Mouse (Mus musculus): Measurements from ENCODE around the gene Rbfox3.

DNA sequence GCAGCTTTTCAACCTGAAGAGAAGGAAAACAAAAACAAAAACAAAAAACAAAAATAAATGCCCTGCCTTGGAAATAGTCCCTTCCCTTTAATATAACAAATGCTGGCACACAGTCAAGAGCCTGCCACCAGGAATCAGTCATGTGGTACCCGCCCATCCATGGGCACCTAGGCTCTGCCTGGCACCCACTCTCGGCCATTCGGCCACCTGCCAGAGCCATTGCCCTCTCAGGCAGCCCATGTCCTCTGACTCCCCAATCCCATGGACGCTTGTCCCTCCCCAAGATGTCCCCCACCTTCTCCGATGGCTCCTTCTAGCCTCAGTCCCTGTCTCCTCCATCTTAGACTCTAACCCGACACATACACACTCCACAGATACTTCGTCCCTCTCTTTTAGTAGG, 100.0 kb downstream of the Rbfox3 start:
- no peak for TF ChIP-seq CTCF (conservative IDR thresholded peaks at IDR 0.05; ENCODE audit: low read length)
- TF ChIP-seq POU5F1 (IDR thresholded peaks at IDR 0.05; ENCODE audit: borderline replicate concordance, low read length): no peak
- TF ChIP-seq NANOG (IDR thresholded peaks at IDR 0.05; ENCODE audit: borderline replicate concordance, low read length): no peak
